Mouse (Mus musculus): Measurements from ENCODE around the gene Gm5800.
"Not testable (repeated sequence)": the region's sequence is repeated elsewhere in the genome, so short reads cannot be mapped to it uniquely, and the experiment has no call there.

The Gm5800 gene

GRCm38 (mm10) chr14:51717083-51717482 lies at the start of gene Gm5800:
TSS of gene Gm5800 (minus strand) at chr14:51717183.
- no peak for DNase-seq (ENCODE audit: low spot score in 2 of 2)

- DNase-seq (ENCODE audit: low spot score in 2 of 2) = no peak
These were observed 39.0 kb upstream of the Gm5800 start for GRCm38 (mm10) chr14:51755944-51756343.

- DNase-seq (ENCODE audit: low spot score in 2 of 2) = no peak
These were observed 23.6 kb upstream of the Gm5800 start for GRCm38 (mm10) chr14:51740347-51741170.

GRCm38 (mm10) chr14:51739150-51739993 lies 22.4 kb upstream of the Gm5800 start:
- DNase-seq (ENCODE audit: low spot score in 2 of 2) = peak in 1 of 2 experiments; percentile 8

GRCm38 (mm10) chr14:51738411-51739149 lies 21.6 kb upstream of the Gm5800 start:
- no peak for DNase-seq (ENCODE audit: low spot score in 2 of 2)

- no peak for DNase-seq (ENCODE audit: low spot score in 2 of 2)
These were observed 21.0 kb upstream of the Gm5800 start for GRCm38 (mm10) chr14:51737967-51738366.

GRCm38 (mm10) chr14:51695368-51695767 lies 21.6 kb downstream of the Gm5800 start, which contains the start of gene Gm17079:
TSS of gene Gm17079 (minus strand) at chr14:51695468.
- not testable (repeated sequence) for DNase-seq (ENCODE audit: low spot score in 2 of 2)

GRCm38 (mm10) chr14:51677269-51677668 lies 39.7 kb downstream of the Gm5800 start:
- DNase-seq (ENCODE audit: low spot score in 2 of 2) = no peak
